Mouse (Mus musculus): ENCODE results near the gene Zc3h10.

Zc3h10 gene

GRCm38 (mm10) chr10:128547361-128548032, at the start of gene Zc3h10:
Zc3h10 (minus strand) TSS chr10:128547774.
- peak; percentile 95 for DNase-seq (ENCODE audit: low read depth, low spot score)

- DNase-seq (ENCODE audit: low read depth, low spot score) = no peak
Observed at GRCm38 (mm10) chr10:128592797-128593196, 45.2 kb upstream of the Zc3h10 start.

GRCm38 (mm10) chr10:128591436-128591835, 43.9 kb upstream of the Zc3h10 start:
- no peak for DNase-seq (ENCODE audit: low read depth, low spot score)

- DNase-seq (ENCODE audit: low read depth, low spot score) = peak; percentile 33
Observed at GRCm38 (mm10) chr10:128590193-128590690, 42.7 kb upstream of the Zc3h10 start.

GRCm38 (mm10) chr10:128589464-128590192, 42.1 kb upstream of the Zc3h10 start, which contains the start of gene Erbb3:
Erbb3 (minus strand) TSS chr10:128589652.
- DNase-seq (ENCODE audit: low read depth, low spot score) = no peak

- DNase-seq (ENCODE audit: low read depth, low spot score) = no peak
Observed at GRCm38 (mm10) chr10:128588775-128589463, 41.3 kb upstream of the Zc3h10 start.

- DNase-seq (ENCODE audit: low read depth, low spot score) = no peak
Observed at GRCm38 (mm10) chr10:128588136-128588535, 40.6 kb upstream of the Zc3h10 start.

GRCm38 (mm10) chr10:128587697-128588096, 40.1 kb upstream of the Zc3h10 start:
- DNase-seq (ENCODE audit: low read depth, low spot score) = no peak

GRCm38 (mm10) chr10:128587120-128587519, 39.5 kb upstream of the Zc3h10 start:
- DNase-seq (ENCODE audit: low read depth, low spot score) = no peak

- DNase-seq (ENCODE audit: low read depth, low spot score) = no peak
Observed at GRCm38 (mm10) chr10:128586546-128586945, 39.0 kb upstream of the Zc3h10 start.

GRCm38 (mm10) chr10:128584386-128584785, 36.8 kb upstream of the Zc3h10 start:
- DNase-seq (ENCODE audit: low read depth, low spot score) = no peak

- no peak for DNase-seq (ENCODE audit: low read depth, low spot score)
Observed at GRCm38 (mm10) chr10:128583644-128584043, 36.1 kb upstream of the Zc3h10 start.

GRCm38 (mm10) chr10:128579731-128580130, 32.2 kb upstream of the Zc3h10 start:
- no peak for DNase-seq (ENCODE audit: low read depth, low spot score)

GRCm38 (mm10) chr10:128579298-128579697, 31.7 kb upstream of the Zc3h10 start:
- DNase-seq (ENCODE audit: low read depth, low spot score) = no peak

GRCm38 (mm10) chr10:128578330-128578729, 30.8 kb upstream of the Zc3h10 start:
- no peak for DNase-seq (ENCODE audit: low read depth, low spot score)

- DNase-seq (ENCODE audit: low read depth, low spot score) = no peak
Observed at GRCm38 (mm10) chr10:128575063-128575462, 27.5 kb upstream of the Zc3h10 start.

- peak; percentile 98 for DNase-seq (ENCODE audit: low read depth, low spot score)
Observed at GRCm38 (mm10) chr10:128565788-128566531, 18.4 kb upstream of the Zc3h10 start, which contains the start of gene Pa2g4. Pa2g4 (minus strand) TSS chr10:128565987.

- DNase-seq (ENCODE audit: low read depth, low spot score) = no peak
Observed at GRCm38 (mm10) chr10:128565206-128565787, 17.7 kb upstream of the Zc3h10 start.

- no peak for DNase-seq (ENCODE audit: low read depth, low spot score)
Observed at GRCm38 (mm10) chr10:128563544-128563943, 16.0 kb upstream of the Zc3h10 start.

- no peak for DNase-seq (ENCODE audit: low read depth, low spot score)
Observed at GRCm38 (mm10) chr10:128556963-128557362, 9.4 kb upstream of the Zc3h10 start.

GRCm38 (mm10) chr10:128556286-128556685, 8.7 kb upstream of the Zc3h10 start:
- no peak for DNase-seq (ENCODE audit: low read depth, low spot score)

Data from retina, postnatal 7 days (tissue).